Mouse (Mus musculus) adrenal gland, postnatal 25 days (tissue): Measurements from ENCODE around the gene Vmn2r11. TPM values are rescaled to one million over a fixed set of nuclear protein-coding genes. Genes with fewer than 3 reads are reported as not detected.
A peak's percentile ranks its signal among the peaks of the same experiment; 100 is the strongest.
"Not testable (repeated sequence)": the region's sequence is repeated elsewhere in the genome, so short reads cannot be mapped to it uniquely, and the experiment has no call there.

Experiments
- DNase-seq: peaks from one replicate; pipeline ENCODE4 v3.0.0; 2021; ENCODE audit warnings: mixed read lengths
- long read RNA-seq: library from polyadenylated mRNA; stranded (forward); transcript quantifications from one replicate; pipeline ENCODE4 v2.0.0, GENCODE M21; 2021
- total RNA-seq: library from RNA; stranded (reverse); gene quantifications from 2 replicates; pipeline ENCODE4 v1.2.3, GENCODE M21; 2021

Vmn2r11 gene
- not detected in 2 replicates for total RNA-seq
- long read RNA-seq = 0 reads

DNA sequence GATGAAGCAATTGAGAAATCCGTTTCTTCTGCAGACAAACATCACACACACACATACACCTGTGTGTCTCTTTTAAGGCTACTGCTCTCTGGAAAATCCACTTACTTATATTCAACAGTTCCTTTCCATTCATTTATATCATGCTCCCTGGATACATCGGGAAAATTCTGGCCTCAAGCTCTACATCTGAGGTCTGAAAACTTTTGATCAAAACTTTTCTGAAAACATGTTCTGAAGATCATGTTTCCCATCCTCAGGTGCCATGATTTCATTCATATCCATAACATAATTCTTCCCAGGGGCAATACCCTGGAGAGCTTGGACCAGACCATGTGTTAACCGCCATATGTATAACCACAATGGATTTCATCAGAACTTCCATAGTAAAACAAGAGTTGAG, at the start of gene Vmn2r11:
TSS of gene Vmn2r11 (minus strand) at position 101 of the 400 bp plus-strand sequence.
- not testable (repeated sequence) for DNase-seq

DNA sequence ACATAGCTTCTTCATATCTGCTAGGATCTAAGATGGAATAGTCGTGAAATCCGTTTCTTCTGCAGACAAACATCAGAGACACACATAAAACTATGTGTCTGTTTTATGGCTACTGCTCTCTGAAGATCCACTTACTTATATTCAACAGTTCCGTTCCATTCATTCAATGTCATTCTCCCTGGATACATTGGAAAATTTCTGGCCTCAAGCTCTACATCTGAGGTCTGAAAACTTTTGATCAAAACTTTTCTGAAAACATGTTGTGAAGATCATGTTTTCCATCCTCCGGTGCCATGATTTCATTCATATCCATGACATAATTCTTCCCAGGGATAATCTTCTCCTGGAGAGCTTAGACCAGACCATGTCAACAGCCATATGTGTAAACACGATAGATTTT, 38.5 kb upstream of the Vmn2r11 start, which contains the start of gene Vmn2r12:
TSS of gene Vmn2r12 (minus strand) at position 101 of the 400 bp plus-strand sequence.
- not testable (repeated sequence) for DNase-seq

DNA sequence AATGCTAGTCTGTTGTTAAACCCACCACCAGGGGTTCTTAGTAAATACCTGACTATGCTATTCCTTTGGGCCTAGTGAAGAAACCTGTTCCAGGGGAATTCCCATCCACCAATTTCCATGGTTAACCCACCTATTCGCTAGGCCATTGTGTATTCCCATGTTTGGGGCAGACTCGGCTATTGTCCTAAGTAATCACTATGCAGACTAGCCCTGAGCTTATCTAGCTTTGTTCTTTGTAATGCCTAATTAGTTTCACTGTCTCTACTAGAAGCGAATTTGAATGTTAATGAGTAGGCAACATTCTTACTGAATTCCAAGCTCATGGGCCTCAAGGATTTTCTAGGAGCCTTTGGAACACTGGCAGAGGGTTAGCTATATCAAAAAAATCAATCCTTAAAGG, 37.1 kb upstream of the Vmn2r11 start:
- DNase-seq = not testable (repeated sequence)

DNA sequence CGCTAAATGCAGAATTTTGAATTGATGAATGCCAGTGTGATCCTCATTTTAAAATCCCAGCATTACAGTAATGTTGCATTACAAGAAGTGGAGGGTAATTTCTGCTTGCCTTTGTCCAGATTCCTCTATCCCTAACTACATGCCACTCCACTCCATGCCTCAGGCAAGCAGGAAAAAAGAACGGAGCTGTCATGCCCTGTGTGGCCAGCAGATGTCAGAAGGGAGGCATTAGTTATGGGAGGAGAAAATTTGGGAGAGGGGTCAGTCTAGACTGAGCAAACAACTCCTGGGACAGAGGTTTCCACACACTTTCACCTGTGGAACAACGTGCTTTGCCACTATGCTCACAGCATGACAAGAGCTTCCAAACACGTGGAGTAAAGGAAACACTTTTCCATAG, 12.6 kb upstream of the Vmn2r11 start:
- peak; percentile 1 for DNase-seq

DNA sequence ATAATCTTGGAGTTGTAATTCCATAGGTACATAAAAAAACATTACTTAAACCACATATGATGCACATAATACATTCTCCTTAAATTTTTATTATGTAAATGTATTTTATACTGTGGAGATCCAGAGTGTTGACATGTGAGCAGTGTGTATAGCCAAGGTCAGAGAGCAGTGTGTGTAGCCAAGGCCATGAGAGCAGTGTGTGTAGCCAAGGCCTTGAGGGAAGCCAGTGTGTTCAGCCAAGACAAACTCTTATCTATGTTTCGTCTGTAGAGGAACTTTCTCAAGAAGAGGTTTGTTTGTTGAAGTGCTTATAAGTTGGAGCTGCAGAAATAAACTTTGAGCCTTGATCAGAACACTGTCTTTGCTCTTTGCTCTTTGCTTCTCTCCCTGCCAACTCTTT, 4.1 kb downstream of the Vmn2r11 start:
- no peak for DNase-seq

DNA sequence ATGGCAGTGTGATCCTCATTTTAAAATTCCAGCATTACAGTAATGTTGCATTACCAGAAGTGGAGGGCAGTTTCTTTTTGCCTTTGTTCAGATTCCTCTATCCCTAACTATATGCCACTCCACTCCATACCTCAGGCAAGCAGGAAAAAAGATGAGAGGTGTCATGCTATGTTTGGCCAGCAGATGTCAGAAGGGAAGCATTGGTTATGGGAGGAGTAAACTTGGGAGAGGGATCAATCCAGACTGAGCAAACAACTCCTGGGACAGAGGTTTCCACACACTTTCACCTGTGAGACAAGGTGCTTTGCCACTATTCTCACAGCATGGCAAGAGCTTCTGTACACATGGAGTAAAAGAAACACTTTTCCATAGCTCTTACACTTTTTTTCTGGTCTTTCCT, 26.8 kb downstream of the Vmn2r11 start:
- DNase-seq = peak; percentile 18

DNA sequence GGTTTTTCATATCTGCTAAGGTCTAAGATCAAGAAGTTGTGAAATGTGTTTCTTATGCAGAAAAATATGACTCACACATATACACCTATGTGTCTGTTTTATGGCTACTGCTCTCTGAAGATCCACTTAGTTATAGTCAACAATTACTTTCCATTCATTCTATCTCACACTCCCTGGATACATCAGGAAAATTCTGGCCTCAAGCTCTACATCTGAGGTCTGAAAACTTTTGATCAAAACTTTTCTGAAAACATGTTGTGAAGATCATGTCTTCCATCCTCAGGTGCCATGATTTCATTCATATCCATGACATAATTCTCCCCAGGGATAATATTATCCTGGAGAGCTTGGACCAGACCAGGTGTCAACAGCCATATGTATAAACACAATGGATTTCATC, 52.9 kb downstream of the Vmn2r11 start, which contains the start of gene Vmn2r10:
TSS of gene Vmn2r10 (minus strand) at position 101 of the 400 bp plus-strand sequence.
- not testable (repeated sequence) for DNase-seq

Other genes starting within 250 kb of the Vmn2r11 start
- not detected in 2 replicates for gene Vmn2r9, start 207.0 kb downstream of the Vmn2r11 start, total RNA-seq
- gene Vmn2r10, start 53.0 kb downstream of the Vmn2r11 start, total RNA-seq = not detected in 2 replicates
- not detected in 2 replicates for gene Vmn2r12, start 38.4 kb upstream of the Vmn2r11 start, total RNA-seq
- gene Vmn2r13, start 132.6 kb upstream of the Vmn2r11 start, total RNA-seq = 0.21 TPM in 1 of 2 replicates, not detected in the other
- not detected in 2 replicates for gene Vmn2r14, start 165.1 kb upstream of the Vmn2r11 start, total RNA-seq
- gene Vmn2r15, start 238.1 kb upstream of the Vmn2r11 start, total RNA-seq = not detected in 2 replicates